Mouse (Mus musculus) bone marrow macrophage, adult 2 months (primary cell): ENCODE measurements around the gene Usp38.

ENCODE experiments used
- CTCF ChIP-seq: IDR thresholded peaks from 2 replicates; pipeline ENCODE4 v1.5.1; 2012; ENCODE audit warnings: low read depth, mild to moderate bottlenecking, low read length, moderate library complexity
- POLR2A ChIP-seq: IDR thresholded peaks from 2 replicates; pipeline ENCODE4 v1.6.1; 2012; ENCODE audit warnings: mild to moderate bottlenecking, low read depth, low read length, borderline replicate concordance

- TF ChIP-seq CTCF (no peak), POLR2A (no peak)
Observed at GRCm38 (mm10) chr8:80996632-80997031, 18.1 kb downstream of the Usp38 start.
